Mouse (Mus musculus): ENCODE results near the gene Bola2. TPM values are rescaled to one million over a fixed set of nuclear protein-coding genes. Genes with fewer than 3 reads are reported as not detected.

Gene Bola2
- polyA plus RNA-seq, 1 experiment = not detected

- H3K27ac ChIP-seq (ENCODE audit: insufficient read depth, low read depth, low read length) = no peak overlapping the region
- no peak for TF ChIP-seq POLR2A (IDR thresholded peaks at IDR 0.05; ENCODE audit: insufficient read depth, low read depth, low read length)
- TF ChIP-seq CTCF (IDR thresholded peaks at IDR 0.05; ENCODE audit: insufficient read depth, low read depth, low read length) = no peak
- H3K4me3 ChIP-seq (ENCODE audit: insufficient read depth, low read depth, low read length) = no peak overlapping the region
- H3K4me1 ChIP-seq (ENCODE audit: control insufficient read depth, insufficient read depth, low read length) = peaks cover 3% of the 10 kb centered on the region; the same call in 1 of the 2 replicates
- WGBS = 82% methylated on average over 17 of the region's 17 CpGs
Measured at GRCm38 (mm10) chr7:126739551-126739950, 44.4 kb downstream of the Bola2 start.

- H3K27ac ChIP-seq (ENCODE audit: insufficient read depth, low read depth, low read length) = no peak overlapping the region
- TF ChIP-seq POLR2A (IDR thresholded peaks at IDR 0.05; ENCODE audit: insufficient read depth, low read depth, low read length) (no peak), CTCF (IDR thresholded peaks at IDR 0.05; ENCODE audit: insufficient read depth, low read depth, low read length) (no peak)
- H3K4me1 ChIP-seq (ENCODE audit: control insufficient read depth, insufficient read depth, low read length) = peaks cover 3% of the 10 kb centered on the region; the same call in 1 of the 2 replicates
- no peak overlapping the region for H3K4me3 ChIP-seq (ENCODE audit: insufficient read depth, low read depth, low read length)
- 59% methylated on average over 13 of the region's 13 CpGs for WGBS
Measured at GRCm38 (mm10) chr7:126740132-126740735, 45.0 kb downstream of the Bola2 start.

GRCm38 (mm10) chr7:126740977-126741376 is 45.8 kb downstream of the Bola2 start:
- TF ChIP-seq POLR2A (IDR thresholded peaks at IDR 0.05; ENCODE audit: insufficient read depth, low read depth, low read length) = no peak
- no peak for TF ChIP-seq CTCF (IDR thresholded peaks at IDR 0.05; ENCODE audit: insufficient read depth, low read depth, low read length)
- peaks cover 4% of the 10 kb centered on the region; the same call in 1 of the 2 replicates for H3K4me1 ChIP-seq (ENCODE audit: control insufficient read depth, insufficient read depth, low read length)
- no peak overlapping the region for H3K4me3 ChIP-seq (ENCODE audit: insufficient read depth, low read depth, low read length)
- WGBS = 68% methylated on average over 5 of the region's 5 CpGs
- no peak overlapping the region for H3K27ac ChIP-seq (ENCODE audit: insufficient read depth, low read depth, low read length)

GRCm38 (mm10) chr7:126741452-126741851 is 46.3 kb downstream of the Bola2 start:
- 88% methylated on average over 5 of the region's 5 CpGs for WGBS
- H3K4me3 ChIP-seq (ENCODE audit: insufficient read depth, low read depth, low read length) = no peak overlapping the region

GRCm38 (mm10) chr7:126741964-126742482 is 46.8 kb downstream of the Bola2 start:
- TF ChIP-seq POLR2A (IDR thresholded peaks at IDR 0.05; ENCODE audit: insufficient read depth, low read depth, low read length) (no peak), CTCF (IDR thresholded peaks at IDR 0.05; ENCODE audit: insufficient read depth, low read depth, low read length) (no peak)
- H3K4me1 ChIP-seq (ENCODE audit: control insufficient read depth, insufficient read depth, low read length) = peaks cover 5% of the 10 kb centered on the region; the same call in 1 of the 2 replicates
- no peak overlapping the region for H3K4me3 ChIP-seq (ENCODE audit: insufficient read depth, low read depth, low read length)
- no peak overlapping the region for H3K27ac ChIP-seq (ENCODE audit: insufficient read depth, low read depth, low read length)
- WGBS = 94% methylated on average over 13 of the region's 13 CpGs

More at GRCm38 (mm10) chr7:126741452-126741851, 46.3 kb downstream of the Bola2 start:
- Histone ChIP-seq H3K4me1 (ENCODE audit: control insufficient read depth, insufficient read depth, low read length) (peaks cover 5% of the 10 kb centered on the region; the same call in 1 of the 2 replicates), H3K27ac (ENCODE audit: insufficient read depth, low read depth, low read length) (no peak overlapping the region)
- TF ChIP-seq POLR2A (IDR thresholded peaks at IDR 0.05; ENCODE audit: insufficient read depth, low read depth, low read length) (no peak), CTCF (IDR thresholded peaks at IDR 0.05; ENCODE audit: insufficient read depth, low read depth, low read length) (no peak)

- Histone ChIP-seq H3K27ac (ENCODE audit: insufficient read depth, low read depth, low read length) (no peak overlapping the region), H3K4me1 (ENCODE audit: control insufficient read depth, insufficient read depth, low read length) (0 out of 2 replicates have a peak, but pooled peaks cover 2% of the 10 kb centered on the region), H3K4me3 (ENCODE audit: insufficient read depth, low read depth, low read length) (no peak overlapping the region)
- TF ChIP-seq CTCF (IDR thresholded peaks at IDR 0.05; ENCODE audit: insufficient read depth, low read depth, low read length) (no peak), POLR2A (IDR thresholded peaks at IDR 0.05; ENCODE audit: insufficient read depth, low read depth, low read length) (no peak)
- WGBS = 83% methylated on average over 12 of the region's 12 CpGs
Measured at GRCm38 (mm10) chr7:126746066-126746465, 50.9 kb downstream of the Bola2 start.

GRCm38 (mm10) chr7:126746798-126747197 is 51.6 kb downstream of the Bola2 start:
- H3K27ac ChIP-seq (ENCODE audit: insufficient read depth, low read depth, low read length) = no peak overlapping the region
- WGBS = 50% methylated on average over 6 of the region's 6 CpGs
- TF ChIP-seq POLR2A (IDR thresholded peaks at IDR 0.05; ENCODE audit: insufficient read depth, low read depth, low read length) = no peak
- TF ChIP-seq CTCF (IDR thresholded peaks at IDR 0.05; ENCODE audit: insufficient read depth, low read depth, low read length) = no peak
- H3K4me1 ChIP-seq (ENCODE audit: control insufficient read depth, insufficient read depth, low read length) = 0 out of 2 replicates have a peak, but pooled peaks cover 2% of the 10 kb centered on the region
- H3K4me3 ChIP-seq (ENCODE audit: insufficient read depth, low read depth, low read length) = no peak overlapping the region

GRCm38 (mm10) chr7:126748824-126749223 is 53.6 kb downstream of the Bola2 start:
- 0 out of 2 replicates have a peak, but pooled peaks cover 2% of the 10 kb centered on the region for H3K4me1 ChIP-seq (ENCODE audit: control insufficient read depth, insufficient read depth, low read length)
- no peak overlapping the region for H3K27ac ChIP-seq (ENCODE audit: insufficient read depth, low read depth, low read length)
- TF ChIP-seq CTCF (IDR thresholded peaks at IDR 0.05; ENCODE audit: insufficient read depth, low read depth, low read length) = no peak
- no peak for TF ChIP-seq POLR2A (IDR thresholded peaks at IDR 0.05; ENCODE audit: insufficient read depth, low read depth, low read length)
- 77% methylated on average over 7 of the region's 7 CpGs for WGBS
- no peak overlapping the region for H3K4me3 ChIP-seq (ENCODE audit: insufficient read depth, low read depth, low read length)

Other genes with a start within 250 kb of the Bola2 start
- not detected in 2 replicates for gene Atp2a1, start 232.3 kb upstream of the Bola2 start, polyA plus RNA-seq (2012; ENCODE audit: insufficient read depth, insufficient read length, low replicate concordance, missing spikeins)
- not detected in 2 replicates for gene Sh2b1, start 220.0 kb upstream of the Bola2 start, polyA plus RNA-seq (2012; ENCODE audit: insufficient read depth, insufficient read length, low replicate concordance, missing spikeins)
- gene Tufm, start 208.0 kb upstream of the Bola2 start, polyA plus RNA-seq (2012; ENCODE audit: insufficient read depth, insufficient read length, low replicate concordance, missing spikeins) = not detected in 2 replicates
- 471 TPM in 1 of 2 replicates, not detected in the other for gene Atxn2l, start 192.0 kb upstream of the Bola2 start, polyA plus RNA-seq (2012; ENCODE audit: insufficient read depth, insufficient read length, low replicate concordance, missing spikeins)
- gene Eif3c, start 129.0 kb upstream of the Bola2 start, polyA plus RNA-seq (2012; ENCODE audit: insufficient read depth, insufficient read length, low replicate concordance, missing spikeins) = 330 TPM in 1 of 2 replicates, not detected in the other
- not detected in 2 replicates for gene Apobr, start 110.5 kb upstream of the Bola2 start, polyA plus RNA-seq (2012; ENCODE audit: insufficient read depth, insufficient read length, low replicate concordance, missing spikeins)
- not detected in 2 replicates for gene Cln3, start 109.6 kb upstream of the Bola2 start, polyA plus RNA-seq (2012; ENCODE audit: insufficient read depth, insufficient read length, low replicate concordance, missing spikeins)
- gene Il27, start 100.5 kb upstream of the Bola2 start, polyA plus RNA-seq (2012; ENCODE audit: insufficient read depth, insufficient read length, low replicate concordance, missing spikeins) = not detected in 2 replicates
- gene Nupr1, start 64.5 kb upstream of the Bola2 start, polyA plus RNA-seq (2012; ENCODE audit: insufficient read depth, insufficient read length, low replicate concordance, missing spikeins) = not detected in 2 replicates
- gene Sgf29, start 46.1 kb upstream of the Bola2 start, polyA plus RNA-seq (2012; ENCODE audit: insufficient read depth, insufficient read length, low replicate concordance, missing spikeins) = not detected in 2 replicates
- gene Sult1a1, start 19.0 kb upstream of the Bola2 start, polyA plus RNA-seq (2012; ENCODE audit: insufficient read depth, insufficient read length, low replicate concordance, missing spikeins) = not detected in 2 replicates
- not detected in 2 replicates for gene Slx1b, start 383 bp downstream of the Bola2 start, polyA plus RNA-seq (2012; ENCODE audit: insufficient read depth, insufficient read length, low replicate concordance, missing spikeins)
- gene Coro1a, start 12.4 kb downstream of the Bola2 start, polyA plus RNA-seq (2012; ENCODE audit: insufficient read depth, insufficient read length, low replicate concordance, missing spikeins) = 309 and 598 TPM in 2 replicates
- gene Mapk3, start 64.2 kb downstream of the Bola2 start, polyA plus RNA-seq (2012; ENCODE audit: insufficient read depth, insufficient read length, low replicate concordance, missing spikeins) = 208 and 343 TPM in 2 replicates
- gene Gdpd3, start 70.9 kb downstream of the Bola2 start, polyA plus RNA-seq (2012; ENCODE audit: insufficient read depth, insufficient read length, low replicate concordance, missing spikeins) = not detected in 2 replicates
- not detected in 2 replicates for gene Ypel3, start 81.6 kb downstream of the Bola2 start, polyA plus RNA-seq (2012; ENCODE audit: insufficient read depth, insufficient read length, low replicate concordance, missing spikeins)
- gene Tbx6, start 86.1 kb downstream of the Bola2 start, polyA plus RNA-seq (2012; ENCODE audit: insufficient read depth, insufficient read length, low replicate concordance, missing spikeins) = not detected in 2 replicates
- gene Ppp4c, start 97.1 kb downstream of the Bola2 start, polyA plus RNA-seq (2012; ENCODE audit: insufficient read depth, insufficient read length, low replicate concordance, missing spikeins) = not detected in 2 replicates
- gene Fam57b, start 102.3 kb downstream of the Bola2 start, polyA plus RNA-seq (2012; ENCODE audit: insufficient read depth, insufficient read length, low replicate concordance, missing spikeins) = not detected in 2 replicates
- gene 4930451I11Rik, start 136.2 kb downstream of the Bola2 start, polyA plus RNA-seq (2012; ENCODE audit: insufficient read depth, insufficient read length, low replicate concordance, missing spikeins) = not detected in 2 replicates
- gene Doc2a, start 152.0 kb downstream of the Bola2 start, polyA plus RNA-seq (2012; ENCODE audit: insufficient read depth, insufficient read length, low replicate concordance, missing spikeins) = not detected in 2 replicates
- not detected in 2 replicates for gene Hirip3, start 166.6 kb downstream of the Bola2 start, polyA plus RNA-seq (2012; ENCODE audit: insufficient read depth, insufficient read length, low replicate concordance, missing spikeins)
- gene Ino80e, start 167.0 kb downstream of the Bola2 start, polyA plus RNA-seq (2012; ENCODE audit: insufficient read depth, insufficient read length, low replicate concordance, missing spikeins) = not detected in 2 replicates
- not detected in 2 replicates for gene Taok2, start 189.3 kb downstream of the Bola2 start, polyA plus RNA-seq (2012; ENCODE audit: insufficient read depth, insufficient read length, low replicate concordance, missing spikeins)
- gene Tmem219, start 227.5 kb downstream of the Bola2 start, polyA plus RNA-seq (2012; ENCODE audit: insufficient read depth, insufficient read length, low replicate concordance, missing spikeins) = not detected in 2 replicates
- gene Kctd13, start 233.5 kb downstream of the Bola2 start, polyA plus RNA-seq (2012; ENCODE audit: insufficient read depth, insufficient read length, low replicate concordance, missing spikeins) = not detected in 2 replicates

All from olfactory bulb, adult 2 months (tissue).